Mouse (Mus musculus) forelimb bud, embryonic 11.5 days (tissue): ENCODE measurements around the gene Veph1.

Experiments used
- DNase-seq: peaks from one replicate; pipeline ENCODE4 v3.0.0-alpha.2; 2012; ENCODE audit warnings: low read depth, low spot score

The Veph1 gene

GRCm38 (mm10) chr3:66101809-66102598 is 194.6 kb downstream of the Veph1 start:
- DNase-seq = no peak

- no peak for DNase-seq
Observed at GRCm38 (mm10) chr3:66101074-66101473, 195.6 kb downstream of the Veph1 start.

GRCm38 (mm10) chr3:66091746-66092145 is 204.9 kb downstream of the Veph1 start:
- no peak for DNase-seq

GRCm38 (mm10) chr3:66087608-66088007 is 209.0 kb downstream of the Veph1 start:
- DNase-seq = no peak

- DNase-seq = no peak
Observed at GRCm38 (mm10) chr3:66083856-66084255, 212.8 kb downstream of the Veph1 start.

- DNase-seq = no peak
Observed at GRCm38 (mm10) chr3:66083407-66083806, 213.2 kb downstream of the Veph1 start.

- DNase-seq = no peak
Observed at GRCm38 (mm10) chr3:66082975-66083374, 213.7 kb downstream of the Veph1 start.

GRCm38 (mm10) chr3:66081363-66081736 is 215.3 kb downstream of the Veph1 start:
- no peak for DNase-seq

- no peak for DNase-seq
Observed at GRCm38 (mm10) chr3:66080631-66081362, 215.8 kb downstream of the Veph1 start.

- DNase-seq = no peak
Observed at GRCm38 (mm10) chr3:66079886-66080285, 216.8 kb downstream of the Veph1 start.

GRCm38 (mm10) chr3:66078898-66079537 is 217.6 kb downstream of the Veph1 start:
- no peak for DNase-seq

- DNase-seq = peak; percentile 32
Observed at GRCm38 (mm10) chr3:66078026-66078721, 218.5 kb downstream of the Veph1 start.

GRCm38 (mm10) chr3:66070274-66070673 is 226.4 kb downstream of the Veph1 start:
- no peak for DNase-seq

GRCm38 (mm10) chr3:66063881-66064280 is 232.8 kb downstream of the Veph1 start:
- no peak for DNase-seq

GRCm38 (mm10) chr3:66056912-66057311 is 239.7 kb downstream of the Veph1 start:
- DNase-seq = no peak

GRCm38 (mm10) chr3:66055652-66056051 is 241.0 kb downstream of the Veph1 start:
- no peak for DNase-seq

GRCm38 (mm10) chr3:66050092-66050886 is 246.3 kb downstream of the Veph1 start:
- DNase-seq = no peak

GRCm38 (mm10) chr3:66040857-66041494 is 255.7 kb downstream of the Veph1 start:
- peak; percentile 48 for DNase-seq

- no peak for DNase-seq
Observed at GRCm38 (mm10) chr3:66035226-66035625, 261.4 kb downstream of the Veph1 start.

- DNase-seq = no peak
Observed at GRCm38 (mm10) chr3:66033346-66033745, 263.3 kb downstream of the Veph1 start.

GRCm38 (mm10) chr3:66025454-66025853 is 271.2 kb downstream of the Veph1 start:
- DNase-seq = no peak
